Mouse (Mus musculus): ENCODE measurements around the gene Dnah2.
A peak's percentile ranks its signal among the peaks of the same experiment; 100 is the strongest.

The Dnah2 gene

DNA sequence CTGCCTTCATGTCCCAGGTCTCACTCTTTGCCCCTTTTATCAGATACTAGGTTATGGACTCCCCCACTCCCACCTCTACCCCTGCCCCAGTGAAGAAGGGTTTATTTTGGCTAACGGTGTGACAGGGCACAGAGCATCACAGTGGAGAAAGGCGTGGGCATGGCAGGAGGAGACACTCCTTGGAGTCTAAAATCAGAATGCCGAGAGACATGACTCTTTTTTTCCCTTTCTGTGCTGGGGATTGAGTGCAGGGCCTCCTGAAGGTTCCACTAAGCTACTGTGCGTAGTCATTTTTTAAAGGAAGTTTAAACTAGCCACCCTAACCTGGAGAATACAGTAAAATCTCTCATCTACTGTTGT, 20.9 kb downstream of the Dnah2 start:
- no peak for DNase-seq (ENCODE audit: low spot score)

- no peak for DNase-seq (ENCODE audit: low spot score)
Observed at GRCm38 (mm10) chr11:69527098-69528030, 21.5 kb downstream of the Dnah2 start.

GRCm38 (mm10) chr11:69526631-69527030, 22.3 kb downstream of the Dnah2 start:
- DNase-seq (ENCODE audit: low spot score), result no peak

- no peak for DNase-seq (ENCODE audit: low spot score)
Observed at GRCm38 (mm10) chr11:69525661-69526060, 23.2 kb downstream of the Dnah2 start.

GRCm38 (mm10) chr11:69523651-69524050, 25.3 kb downstream of the Dnah2 start:
- no peak for DNase-seq (ENCODE audit: low spot score)

DNA sequence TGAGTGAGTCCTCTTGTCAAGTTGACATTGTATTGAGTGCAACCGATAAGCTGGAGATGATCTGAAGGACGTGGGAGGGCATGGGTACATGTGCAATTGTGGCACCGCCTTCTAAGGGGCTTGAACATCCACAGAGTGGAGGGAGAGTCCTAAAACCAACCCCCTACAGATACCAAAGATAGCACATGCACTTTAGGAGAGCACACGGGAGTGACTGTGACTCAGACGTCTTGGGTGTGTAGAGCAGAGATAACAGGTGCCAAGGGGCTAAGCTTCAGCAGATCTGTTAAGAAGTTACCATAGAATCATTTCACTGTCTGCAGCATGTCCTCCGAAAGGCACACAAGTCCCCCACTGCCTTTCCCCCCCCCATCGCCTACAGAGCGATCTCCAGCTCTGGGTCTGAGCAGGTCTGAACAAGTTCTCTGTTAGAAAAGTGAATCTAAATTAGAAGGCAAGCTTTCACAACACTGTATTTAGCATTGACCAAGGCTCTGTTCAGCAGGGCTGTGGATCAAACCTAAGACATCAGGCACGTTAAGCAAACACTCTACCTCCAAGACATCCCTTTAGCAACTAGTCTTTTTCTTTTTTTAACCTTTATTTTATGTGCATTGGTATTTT, 27.3 kb downstream of the Dnah2 start:
- DNase-seq (ENCODE audit: low spot score), result no peak

DNA sequence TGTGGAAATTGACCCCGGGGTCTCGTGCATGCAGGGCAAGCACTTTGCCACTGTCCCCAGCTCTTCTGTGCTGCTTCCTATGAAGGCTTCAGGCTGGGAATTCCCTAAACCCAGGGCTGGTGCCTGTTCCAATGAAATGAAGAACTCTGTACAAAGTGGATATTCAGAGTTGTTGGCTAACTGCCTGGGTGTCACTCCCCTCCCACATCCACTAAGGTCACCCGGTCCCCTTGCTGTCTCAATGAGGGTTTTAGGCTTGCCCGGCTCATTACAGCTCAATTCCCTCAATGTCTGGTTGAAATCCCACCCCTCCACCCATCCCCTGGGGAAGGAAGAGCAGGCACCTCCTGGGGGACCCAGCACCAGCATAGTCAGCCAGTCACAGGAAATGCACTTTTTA, 28.9 kb downstream of the Dnah2 start:
- no peak for DNase-seq (ENCODE audit: low spot score)

DNA sequence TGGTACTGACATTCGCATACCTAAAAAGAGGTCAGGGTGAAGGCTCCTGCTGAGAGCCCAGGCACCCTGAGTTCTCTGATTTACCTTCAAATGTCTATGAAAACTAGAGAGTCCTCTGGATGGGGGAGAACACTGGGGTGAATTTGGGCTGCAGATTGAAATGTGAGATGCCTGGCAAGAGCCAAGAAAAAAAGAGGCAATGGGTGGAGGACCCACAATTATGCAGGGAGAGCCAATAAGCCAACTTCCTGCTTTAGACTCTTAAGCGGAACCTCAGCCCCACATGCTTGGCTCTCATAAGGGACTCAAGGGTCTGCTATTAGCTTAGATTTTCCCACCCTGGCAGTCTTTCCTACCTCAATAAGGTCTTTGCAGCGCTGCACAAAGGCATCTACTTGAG, 32.2 kb downstream of the Dnah2 start:
- DNase-seq (ENCODE audit: low spot score), result no peak

DNA sequence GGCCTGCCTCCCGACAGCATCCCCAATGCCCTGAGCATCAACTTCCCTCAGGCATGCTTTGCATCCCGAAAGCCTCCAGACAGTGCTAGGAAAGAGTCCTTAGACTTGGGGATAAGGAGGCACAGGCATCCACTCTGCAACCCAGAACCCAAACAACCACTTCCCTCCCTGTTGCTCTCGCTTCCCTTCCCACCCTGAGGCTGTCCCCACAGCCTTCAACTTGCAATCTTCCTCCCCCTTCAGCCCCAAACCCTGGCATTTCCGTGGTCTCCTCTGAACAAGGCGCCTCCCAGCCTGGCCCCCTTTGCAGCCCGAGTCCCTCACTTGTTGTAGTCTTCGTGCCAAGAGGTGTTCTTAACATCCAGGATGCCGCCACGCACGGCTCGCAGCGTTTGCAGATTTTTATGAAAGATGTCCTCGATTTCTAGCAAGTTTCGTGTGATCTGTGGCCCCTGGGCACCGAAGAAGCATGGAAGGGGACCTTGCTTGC, 32.7 kb downstream of the Dnah2 start:
- DNase-seq (ENCODE audit: low spot score), result no peak

DNA sequence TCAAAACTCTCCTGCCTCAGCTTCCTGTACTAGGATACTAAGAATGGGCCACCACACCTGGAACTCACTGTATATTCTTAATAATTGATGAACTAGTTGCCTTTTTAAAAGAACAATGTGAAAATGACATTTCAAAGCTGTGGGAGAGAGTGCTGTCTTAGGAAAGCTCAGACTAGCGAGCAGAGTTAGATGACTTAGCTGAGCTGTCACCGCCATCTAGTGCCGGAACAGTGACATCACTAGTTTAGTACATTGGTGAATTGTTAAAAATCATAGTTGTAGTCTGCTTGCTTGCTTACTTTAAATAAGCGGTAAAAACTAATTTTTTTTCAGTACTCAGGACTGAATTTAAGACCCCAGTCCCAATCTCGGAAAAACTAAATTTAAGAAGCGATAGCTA, 35.1 kb downstream of the Dnah2 start:
- DNase-seq (ENCODE audit: low spot score), result peak; percentile 52

GRCm38 (mm10) chr11:69510796-69511496, 38.0 kb downstream of the Dnah2 start:
- peak; percentile 32 for DNase-seq (ENCODE audit: low spot score)

DNA sequence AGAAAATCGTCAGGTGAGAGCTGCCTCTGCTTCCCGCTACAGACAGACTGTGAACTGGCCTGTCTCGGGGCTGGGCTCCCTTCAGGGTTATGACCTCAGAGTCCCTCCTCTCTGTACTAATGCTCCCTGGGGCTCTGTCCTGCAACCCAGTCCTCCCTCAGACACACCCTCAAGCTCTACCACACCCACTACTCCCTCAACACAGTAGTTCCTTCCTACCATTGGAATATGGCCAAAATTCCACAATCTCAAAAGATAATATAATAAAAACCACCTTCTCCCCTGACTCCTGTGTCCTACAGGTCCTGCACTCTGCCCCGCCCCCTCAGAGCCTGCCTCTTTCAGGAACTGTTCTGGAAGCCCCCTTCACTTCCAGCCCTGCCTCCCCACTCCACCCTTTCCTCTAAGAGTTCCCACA, 45.0 kb downstream of the Dnah2 start:
- no peak for DNase-seq (ENCODE audit: low spot score)

GRCm38 (mm10) chr11:69501555-69501954, 47.4 kb downstream of the Dnah2 start:
- no peak for DNase-seq (ENCODE audit: low spot score)

DNA sequence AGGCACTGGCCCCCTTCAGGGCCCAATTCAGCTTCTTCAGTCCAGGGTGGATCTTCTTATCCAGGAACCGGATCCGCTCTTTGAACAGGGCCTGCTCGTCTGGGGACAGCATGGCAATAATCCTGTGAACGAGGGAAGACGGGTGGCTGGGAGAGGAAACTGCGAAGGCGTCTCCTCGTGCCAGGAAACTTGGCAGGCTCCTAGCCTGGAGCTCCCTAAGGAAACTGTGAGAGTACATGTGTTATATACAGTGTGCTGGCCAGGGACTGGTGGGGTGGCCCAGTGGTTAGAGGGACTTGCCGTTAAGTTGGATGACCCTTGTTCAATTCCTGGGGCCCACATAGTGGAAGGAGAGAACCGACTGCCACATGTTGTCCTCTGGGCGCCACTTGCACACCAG, 49.8 kb downstream of the Dnah2 start:
- DNase-seq (ENCODE audit: low spot score), result no peak

DNA sequence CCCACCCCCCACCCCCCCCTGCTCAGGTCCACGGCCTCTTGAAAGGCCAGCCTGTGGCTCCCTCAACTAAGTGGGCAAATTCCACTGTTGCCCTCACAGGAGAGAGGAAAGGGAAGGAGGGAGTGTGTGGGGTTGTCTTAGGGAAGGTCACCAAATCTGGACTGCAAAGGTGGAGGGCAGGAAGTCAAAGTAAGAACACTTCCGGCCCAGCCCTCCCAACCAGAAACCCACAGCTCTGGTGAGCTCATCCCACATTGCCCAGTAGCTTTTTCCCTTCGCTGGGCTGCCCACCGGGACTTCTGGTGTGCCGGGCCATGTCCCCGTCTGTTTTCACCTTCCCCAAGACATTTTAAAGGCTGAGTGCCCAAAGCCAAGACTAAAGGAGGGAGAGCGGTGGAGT, 57.2 kb downstream of the Dnah2 start:
- no peak for DNase-seq (ENCODE audit: low spot score)

GRCm38 (mm10) chr11:69490898-69491297, 58.0 kb downstream of the Dnah2 start:
- DNase-seq (ENCODE audit: low spot score), result no peak

DNA sequence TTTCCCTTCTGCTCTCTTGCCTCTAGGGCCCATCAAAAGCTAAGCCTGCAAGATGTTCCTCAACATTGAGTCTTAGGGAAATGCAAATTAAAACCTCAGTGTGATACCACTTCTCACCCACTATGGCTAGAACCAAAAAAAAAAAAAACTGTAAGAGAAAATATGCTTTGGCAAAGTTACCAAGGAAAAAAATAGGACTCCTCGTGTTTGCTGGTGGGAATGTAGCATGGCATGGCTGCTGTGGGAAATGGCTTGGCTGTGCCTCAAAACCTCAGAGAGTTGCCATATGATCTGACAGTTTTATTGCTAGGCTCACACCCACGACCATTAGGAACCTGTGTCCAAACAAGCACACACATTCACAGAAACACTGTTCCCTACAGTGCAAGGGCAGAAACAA, 61.4 kb downstream of the Dnah2 start:
- no peak for DNase-seq (ENCODE audit: low spot score)

- DNase-seq (ENCODE audit: low spot score), result no peak
Observed at GRCm38 (mm10) chr11:69477645-69478044, 71.3 kb downstream of the Dnah2 start.

DNA sequence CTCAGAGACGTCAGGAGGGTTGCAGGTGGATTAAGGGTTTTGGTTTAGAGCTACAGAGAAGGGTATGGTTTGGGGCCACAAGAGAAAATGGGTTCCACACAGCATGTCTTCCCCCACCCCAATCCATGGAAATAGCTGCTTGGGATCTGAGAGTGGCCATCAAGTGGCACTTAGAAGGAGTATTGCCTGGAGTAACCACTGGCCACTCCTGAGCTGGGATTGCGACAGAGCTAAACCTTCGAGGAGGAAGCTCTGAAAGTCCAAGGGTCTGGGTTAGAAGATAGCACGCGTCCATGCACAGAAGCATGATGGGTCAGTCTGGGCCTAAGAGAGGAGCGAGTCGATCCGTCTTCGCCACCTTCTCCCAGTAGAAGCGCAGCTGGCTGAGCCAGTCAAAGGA, 72.1 kb downstream of the Dnah2 start:
- no peak for DNase-seq (ENCODE audit: low spot score)

DNA sequence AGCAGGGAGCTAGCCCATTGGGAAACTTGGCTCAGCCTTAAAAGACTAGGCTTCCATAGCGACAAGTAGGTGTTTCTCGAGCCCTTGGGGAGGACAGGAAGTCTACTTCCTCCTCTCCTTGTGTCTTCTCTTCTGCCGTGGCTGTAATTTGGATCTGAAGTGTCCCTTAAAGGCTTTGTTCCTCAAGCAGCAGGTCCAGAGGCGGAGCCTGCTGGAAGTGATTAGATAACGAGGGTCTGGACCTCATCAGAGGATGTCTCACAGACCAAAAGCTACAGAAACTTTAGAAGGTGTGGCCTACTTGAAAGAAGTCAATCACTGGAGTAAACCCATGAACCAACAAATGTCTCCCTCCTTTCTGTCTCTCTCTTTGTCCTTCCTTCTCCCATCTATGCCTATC, 74.2 kb downstream of the Dnah2 start:
- DNase-seq (ENCODE audit: low spot score), result no peak

DNA sequence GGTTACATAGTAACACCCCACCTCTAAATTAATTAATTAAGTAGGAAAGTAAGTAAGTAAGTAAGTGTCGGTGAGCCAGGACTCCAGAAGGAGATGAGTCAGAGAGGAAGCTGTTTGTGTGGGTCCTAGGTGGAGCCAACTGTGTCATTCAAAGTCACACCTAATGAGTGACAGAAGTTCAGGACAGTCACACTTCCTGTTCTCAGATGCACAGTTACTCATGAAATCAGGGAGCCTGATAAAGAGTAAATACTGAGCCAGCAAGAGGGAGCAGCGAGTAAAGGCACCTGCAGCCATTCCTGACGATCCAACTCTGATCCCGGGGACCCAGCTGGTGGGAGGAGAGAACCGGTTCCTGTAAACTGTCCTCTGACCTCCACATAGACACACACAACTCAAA, 76.2 kb downstream of the Dnah2 start:
- no peak for DNase-seq (ENCODE audit: low spot score)

- no peak for DNase-seq (ENCODE audit: low spot score)
Observed at GRCm38 (mm10) chr11:69471491-69471890, 77.4 kb downstream of the Dnah2 start.

- no peak for DNase-seq (ENCODE audit: low spot score)
Observed at GRCm38 (mm10) chr11:69469301-69469700, 79.6 kb downstream of the Dnah2 start.
